Mouse (Mus musculus) kidney, postnatal 14 days (tissue): ENCODE measurements around the gene Gm7356.
A peak's percentile ranks its signal among the peaks of the same experiment; 100 is the strongest.
"Not testable (repeated sequence)": the region's sequence is repeated elsewhere in the genome, so short reads cannot be mapped to it uniquely, and the experiment has no call there.

Source experiments
- DNase-seq: peaks from one replicate; pipeline ENCODE4 v3.0.0; 2022; ENCODE audit warnings: mixed read lengths

Gene Gm7356

GRCm38 (mm10) chr17:14003604-14004003 lies at the start of gene Gm7356:
TSS of gene Gm7356 (minus strand) at chr17:14003704.
- not testable (repeated sequence) for DNase-seq

DNA sequence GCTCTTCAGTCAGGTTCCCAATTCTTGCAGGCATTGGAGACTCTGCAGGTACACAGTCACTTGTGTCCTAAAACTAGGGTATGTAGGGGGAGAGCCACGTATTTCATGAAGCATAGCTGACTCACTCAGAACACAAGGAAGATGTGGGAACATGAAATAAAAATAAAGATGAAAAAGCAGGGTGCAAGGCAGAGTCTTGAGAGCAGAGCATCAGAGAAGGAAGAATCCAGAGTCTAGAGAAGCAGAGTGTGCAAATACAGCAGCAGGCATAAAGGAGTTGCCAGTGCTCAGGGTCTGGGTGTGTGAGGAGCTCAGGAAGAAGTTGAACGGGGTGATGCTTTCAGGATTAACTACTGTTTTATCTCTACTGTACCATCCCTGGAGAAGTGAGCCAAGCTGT lies 38.4 kb upstream of the Gm7356 start:
- not testable (repeated sequence) for DNase-seq

- not testable (repeated sequence) for DNase-seq
Observed at GRCm38 (mm10) chr17:14037012-14037411, 33.5 kb upstream of the Gm7356 start.

GRCm38 (mm10) chr17:14036113-14036512 lies 32.6 kb upstream of the Gm7356 start:
- peak; percentile 3 for DNase-seq

GRCm38 (mm10) chr17:13993425-13993824 lies 10.1 kb downstream of the Gm7356 start:
- DNase-seq, result not testable (repeated sequence)

DNA sequence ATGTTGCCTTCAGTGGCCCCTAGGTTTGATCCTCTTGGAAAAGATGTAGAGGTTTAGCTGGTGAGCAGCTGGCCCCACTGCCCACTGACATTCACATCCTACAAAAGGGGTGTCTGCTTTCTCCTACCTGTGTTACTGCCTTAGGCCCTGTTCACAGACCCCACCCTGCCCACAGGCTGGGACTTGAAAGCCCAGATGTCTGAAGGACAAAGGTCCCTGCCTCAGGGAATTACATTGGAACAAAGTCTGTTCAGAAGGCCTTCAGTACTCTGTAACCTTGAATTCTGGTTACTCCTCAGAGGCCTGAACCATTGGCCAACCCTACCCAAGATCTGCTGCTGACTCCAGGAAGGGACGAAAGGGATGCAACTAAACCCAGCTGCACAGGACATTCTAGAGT lies 15.8 kb downstream of the Gm7356 start:
- no peak for DNase-seq

GRCm38 (mm10) chr17:13970796-13971195 lies 32.7 kb downstream of the Gm7356 start:
- not testable (repeated sequence) for DNase-seq

- not testable (repeated sequence) for DNase-seq
Observed at GRCm38 (mm10) chr17:13969917-13970316, 33.6 kb downstream of the Gm7356 start.

DNA sequence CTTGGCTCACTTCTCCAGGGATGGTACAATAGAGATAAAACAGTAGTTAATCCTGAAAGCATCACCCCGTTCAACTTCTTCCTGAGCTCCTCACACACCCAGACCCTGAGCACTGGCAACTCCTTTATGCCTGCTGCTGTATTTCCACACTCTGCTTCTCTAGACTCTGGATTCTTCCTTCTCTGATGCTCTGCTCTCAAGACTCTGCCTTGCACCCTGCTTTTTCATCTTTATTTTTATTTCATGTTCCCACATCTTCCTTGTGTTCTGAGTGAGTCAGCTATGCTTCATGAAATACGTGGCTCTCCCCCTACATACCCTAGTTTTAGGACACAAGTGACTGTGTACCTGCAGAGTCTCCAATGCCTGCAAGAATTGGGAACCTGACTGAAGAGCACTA lies 38.5 kb downstream of the Gm7356 start:
- not testable (repeated sequence) for DNase-seq

DNA sequence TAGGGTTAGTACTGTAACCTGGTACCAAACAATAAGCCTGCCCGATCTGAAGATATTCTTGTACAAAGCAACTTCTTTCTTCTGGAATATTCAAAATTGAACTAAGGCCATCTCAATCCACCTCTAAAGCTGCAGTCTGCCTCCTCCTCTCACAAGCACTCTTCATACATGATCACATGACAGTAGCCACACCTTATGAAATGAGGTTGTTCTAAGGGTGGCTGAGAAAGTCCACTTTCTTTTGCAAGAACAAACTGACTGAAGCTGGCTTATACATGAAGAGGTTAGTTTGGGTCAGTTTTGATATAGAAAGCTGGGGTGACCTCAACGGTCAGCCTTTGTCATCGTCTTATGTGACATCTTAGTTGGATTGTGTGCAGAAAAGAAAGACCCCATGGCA lies 41.3 kb downstream of the Gm7356 start:
- DNase-seq, result not testable (repeated sequence)

GRCm38 (mm10) chr17:13958129-13958528 lies 45.4 kb downstream of the Gm7356 start:
- DNase-seq, result not testable (repeated sequence)

DNA sequence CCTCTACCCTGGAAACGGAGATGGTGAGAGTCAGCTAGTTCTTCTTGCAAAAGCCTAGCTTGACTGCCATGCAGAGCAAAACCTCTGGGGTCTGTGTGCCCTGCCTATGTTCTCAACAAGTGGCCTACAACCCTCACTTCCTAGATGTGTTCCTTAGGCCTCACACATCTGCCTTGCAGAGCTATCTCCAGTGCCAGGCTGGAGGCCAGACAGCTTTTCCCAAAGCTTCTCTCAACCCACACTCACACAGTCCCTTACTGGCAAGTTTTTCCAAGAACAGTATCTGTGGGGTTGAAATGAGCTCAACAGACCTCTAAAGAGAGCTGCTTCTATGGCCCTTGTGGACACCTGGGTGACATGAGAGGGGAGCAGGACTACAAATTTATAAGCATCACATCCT lies 51.9 kb downstream of the Gm7356 start:
- not testable (repeated sequence) for DNase-seq
